Mouse (Mus musculus) embryonic fibroblast, embryonic 13.5 days (primary cell): ENCODE measurements around the gene Brca1.

ENCODE experiments used
- CTCF ChIP-seq: IDR thresholded peaks from 2 replicates; pipeline ENCODE4 v1.5.1; 2011; ENCODE audit warnings: mild to moderate bottlenecking, control low read depth, low read length, moderate library complexity, borderline replicate concordance; ENCODE audit not compliant: insufficient read depth
- POLR2A ChIP-seq: IDR thresholded peaks from 2 replicates; pipeline ENCODE4 v1.6.1; 2011; ENCODE audit warnings: low read depth, mild to moderate bottlenecking, control low read depth, low read length, moderate library complexity

DNA sequence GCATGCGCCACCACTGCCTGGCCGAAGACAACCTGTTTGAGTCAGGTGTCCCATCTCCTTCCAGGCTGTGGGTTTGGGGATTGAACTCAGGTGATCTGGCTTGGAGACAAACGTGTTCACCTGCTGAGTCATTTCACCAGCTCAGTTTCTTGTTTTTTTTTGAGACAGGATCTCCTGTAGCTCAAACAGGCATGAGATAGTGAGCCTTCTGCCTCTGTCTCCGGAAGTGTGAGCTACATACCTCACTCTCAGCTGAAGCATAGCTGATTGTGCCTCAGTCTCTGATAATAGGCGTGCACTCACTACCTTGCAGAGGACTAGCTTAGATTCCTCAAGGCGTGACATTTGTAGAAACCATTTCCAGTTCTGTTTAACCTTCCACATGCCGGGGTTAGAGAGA lies 66.9 kb downstream of the Brca1 start:
- TF ChIP-seq CTCF, result no peak
- no peak for TF ChIP-seq POLR2A
